Mouse (Mus musculus) heart, embryonic 16.5 days (tissue): ENCODE measurements around the gene Ccdc149. TPM values are rescaled to one million over a fixed set of nuclear protein-coding genes. Genes with fewer than 3 reads are reported as not detected.

Experiments
- ATAC-seq: fragments of 200-750 bp; cut with Nextera tagmentation; replicated peaks from 2 replicates; pipeline ENCODE4 v1.8.0; 2017; ENCODE audit warnings: moderate number of reproducible peaks; ENCODE audit not compliant: insufficient read depth, low FRiP score; ENCODE audit errors: extremely low read depth
- H3K27ac ChIP-seq: fragments of 300-500 bp; sonication (generic); 2 replicates; pipeline ENCODE4 v1.5.1; 2014; ENCODE audit warnings: mild to moderate bottlenecking, low read length, control low read depth, moderate library complexity
- H3K27me3 ChIP-seq: fragments of 300-500 bp; sonication (generic); 2 replicates; pipeline ENCODE4 v1.6.1; 2014; ENCODE audit warnings: low read length, mixed read lengths; ENCODE audit not compliant: control insufficient read depth, insufficient read depth
- H3K36me3 ChIP-seq: fragments of 300-500 bp; sonication (generic); 2 replicates; pipeline ENCODE4 v1.6.1; 2014; ENCODE audit not compliant: control insufficient read depth, insufficient read depth
- H3K4me1 ChIP-seq: fragments of 300-500 bp; sonication (generic); 2 replicates; pipeline ENCODE4 v1.6.1; 2014; ENCODE audit warnings: low read length, mixed read lengths; ENCODE audit not compliant: control insufficient read depth, insufficient read depth
- H3K4me2 ChIP-seq: fragments of 300-500 bp; sonication (generic); 2 replicates; pipeline ENCODE4 v1.6.1; 2014; ENCODE audit warnings: low read depth, mild to moderate bottlenecking, control low read depth, low read length
- H3K4me3 ChIP-seq: fragments of 300-500 bp; sonication (generic); 2 replicates; pipeline ENCODE4 v1.5.1; 2014; ENCODE audit warnings: mild to moderate bottlenecking, control low read depth, low read length
- H3K9ac ChIP-seq: fragments of 300-500 bp; sonication (generic); 2 replicates; pipeline ENCODE4 v1.6.1; 2014; ENCODE audit warnings: low read length, control low read depth
- H3K9me3 ChIP-seq: fragments of 300-500 bp; sonication (generic); replicated peaks from 2 replicates; pipeline ENCODE4 v1.6.1; 2016; ENCODE audit warnings: low read length; ENCODE audit not compliant: control insufficient read depth
- WGBS: fragments of 180-500 bp; shearing (Covaris S2); extraction: QIAGEN DNeasy Blood & Tissue Kit; methylation state at CpG from one replicate; pipeline ENCODE4 v1.1.7; 2014; 5-methylcytosine and 5-hydroxymethylcytosine counted together
- polyA plus RNA-seq: library from polyadenylated mRNA; unstranded; fragments of >200 nt; fragmentation: Nextera tagmentation; extraction: Ambion mirVana; gene quantifications from 2 replicates; pipeline ENCODE4 v1.2.1, GENCODE M21; 2015

Gene Ccdc149
- polyA plus RNA-seq, 1 experiment from 2014 or later: 2.9 TPM

DNA sequence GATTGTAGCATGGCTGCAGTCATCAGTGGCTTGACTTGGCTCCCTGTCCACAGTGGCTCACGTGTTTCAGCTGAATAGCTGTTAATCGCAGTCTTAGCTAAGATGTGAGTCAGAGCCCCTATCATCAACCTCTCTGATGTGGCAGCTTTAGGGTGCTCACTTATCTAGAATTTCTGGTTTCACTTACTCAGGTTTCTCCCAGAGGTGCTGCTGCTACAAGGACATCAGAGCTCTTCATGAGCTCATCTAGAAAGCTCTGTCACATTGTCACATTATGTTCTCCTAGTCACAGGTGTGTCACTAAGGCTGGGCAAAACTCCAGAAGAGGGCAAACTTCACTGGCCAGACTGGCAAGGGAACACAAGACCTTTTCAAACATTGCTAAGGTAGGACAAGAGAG is 132.2 kb downstream of the Ccdc149 start:
- Histone ChIP-seq H3K4me1 (peaks cover 5% of the 10 kb centered on the region; the same call in 1 of the 2 replicates), H3K4me3 (no peak overlapping the region), H3K9ac (no peak overlapping the region), H3K36me3 (no peaks in the 10 kb centered on the region), H3K27ac (no peak overlapping the region), H3K9me3 (no peaks in the 10 kb centered on the region), H3K4me2 (no peak overlapping the region), H3K27me3 (no peaks in the 10 kb centered on the region)
- WGBS: 57% methylated on average over 2 of the region's 2 CpGs
- ATAC-seq: no peak

DNA sequence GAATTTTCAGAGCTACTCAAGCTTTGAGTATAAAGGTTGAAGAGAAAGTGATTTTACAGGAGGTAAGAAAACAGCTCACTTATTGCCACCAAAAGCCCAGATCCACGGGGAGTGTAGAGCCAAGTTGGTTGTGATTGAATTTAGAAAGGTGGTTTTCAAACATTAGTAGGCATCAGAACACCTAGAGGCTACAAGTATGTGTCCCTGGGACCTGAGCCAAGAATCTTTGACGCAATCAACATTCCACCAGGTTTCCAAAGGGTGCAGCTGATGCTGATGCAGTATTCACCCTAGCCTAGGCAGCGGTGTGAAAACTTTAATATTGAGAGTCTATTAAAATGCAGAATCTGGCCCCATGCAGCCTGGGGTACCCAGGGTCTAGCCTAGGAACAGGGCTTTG is 135.7 kb downstream of the Ccdc149 start:
- Histone ChIP-seq H3K4me2 (no peak overlapping the region), H3K9ac (no peak overlapping the region), H3K27me3 (no peaks in the 10 kb centered on the region), H3K4me3 (no peak overlapping the region), H3K4me1 (peaks cover 5% of the 10 kb centered on the region; the same call in 1 of the 2 replicates), H3K27ac (no peak overlapping the region), H3K36me3 (no peaks in the 10 kb centered on the region), H3K9me3 (no peaks in the 10 kb centered on the region)
- WGBS: 41% methylated on average over 3 of the region's 3 CpGs
- no peak for ATAC-seq

DNA sequence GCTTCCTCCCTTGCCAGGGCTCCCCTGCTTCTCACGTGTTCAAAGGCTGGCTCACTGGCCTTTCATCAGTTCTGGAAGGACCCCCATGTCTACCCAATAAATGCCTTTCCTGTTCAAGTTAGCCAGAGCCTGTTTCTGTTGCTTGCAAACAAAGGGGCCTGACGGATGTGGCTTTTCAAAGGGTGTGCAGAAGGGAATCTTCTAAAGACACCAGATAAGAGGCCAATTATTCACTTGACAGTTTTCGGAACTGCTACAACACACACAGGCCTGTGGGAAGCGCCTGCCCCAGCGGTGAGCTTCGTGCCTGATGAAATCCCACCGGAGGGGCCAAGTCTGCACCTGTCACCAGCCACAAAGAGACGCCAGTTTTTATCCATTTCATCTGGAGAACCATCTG is 139.2 kb downstream of the Ccdc149 start:
- Histone ChIP-seq H3K36me3 (no peaks in the 10 kb centered on the region), H3K27ac (no peak overlapping the region), H3K27me3 (no peaks in the 10 kb centered on the region), H3K4me3 (no peak overlapping the region), H3K4me1 (peaks cover 5% of the 10 kb centered on the region; the same call in 1 of the 2 replicates), H3K4me2 (no peak overlapping the region), H3K9me3 (no peaks in the 10 kb centered on the region), H3K9ac (no peak overlapping the region)
- 26% methylated on average over 8 of the region's 8 CpGs for WGBS
- no peak for ATAC-seq

Other genes with a start within 250 kb of the Ccdc149 start
- gene Sod3, start 107.7 kb downstream of the Ccdc149 start, polyA plus RNA-seq: 1.5 and 1.6 TPM in 2 replicates
- gene Lgi2, start 94.9 kb upstream of the Ccdc149 start, polyA plus RNA-seq: 1.5 and 1.7 TPM in 2 replicates
- gene Sepsecs, start 198.2 kb upstream of the Ccdc149 start, polyA plus RNA-seq: 6.1 and 6.4 TPM in 2 replicates